Mouse (Mus musculus): ENCODE data around the gene Nos3. TPM values are rescaled to one million over a fixed set of nuclear protein-coding genes. Genes with fewer than 3 reads are reported as not detected.
A peak's percentile ranks its signal among the peaks of the same experiment; 100 is the strongest.

The Nos3 gene
- polyA plus RNA-seq, 1 experiment: 21.0 TPM

- 68% methylated on average over 9 of the region's 9 CpGs for WGBS
- no peak for TF ChIP-seq CTCF (IDR thresholded peaks at IDR 0.05; ENCODE audit: insufficient read depth, low read length)
- TF ChIP-seq POLR2A (IDR thresholded peaks at IDR 0.05; ENCODE audit: borderline replicate concordance, extremely low read depth, low read depth, low read length): no peak
- H3K4me1 ChIP-seq (ENCODE audit: control insufficient read depth, insufficient read depth, low read length): no peaks in the 10 kb centered on the region
- no peak for DNase-seq
- H3K4me3 ChIP-seq (replicated peaks; ENCODE audit: extremely low read depth, low read depth, low read length): no peak overlapping the region
These were observed 37.4 kb downstream of the Nos3 start for GRCm38 (mm10) chr5:24401969-24402368.

- no peaks in the 10 kb centered on the region for H3K4me1 ChIP-seq (ENCODE audit: control insufficient read depth, insufficient read depth, low read length)
- 73% methylated on average over 6 of the region's 6 CpGs for WGBS
- no peak overlapping the region for H3K4me3 ChIP-seq (replicated peaks; ENCODE audit: extremely low read depth, low read depth, low read length)
- TF ChIP-seq CTCF (IDR thresholded peaks at IDR 0.05; ENCODE audit: insufficient read depth, low read length) (no peak), POLR2A (IDR thresholded peaks at IDR 0.05; ENCODE audit: borderline replicate concordance, extremely low read depth, low read depth, low read length) (no peak)
- DNase-seq: no peak
These were observed 40.2 kb downstream of the Nos3 start for GRCm38 (mm10) chr5:24404594-24405360.

- DNase-seq: no peak
- 72% methylated on average over 3 of the region's 3 CpGs for WGBS
- H3K4me3 ChIP-seq (replicated peaks; ENCODE audit: extremely low read depth, low read depth, low read length): no peak overlapping the region
- no peaks in the 10 kb centered on the region for H3K4me1 ChIP-seq (ENCODE audit: control insufficient read depth, insufficient read depth, low read length)
- TF ChIP-seq POLR2A (IDR thresholded peaks at IDR 0.05; ENCODE audit: borderline replicate concordance, extremely low read depth, low read depth, low read length): no peak
- no peak for TF ChIP-seq CTCF (IDR thresholded peaks at IDR 0.05; ENCODE audit: insufficient read depth, low read length)
These were observed 40.8 kb downstream of the Nos3 start for GRCm38 (mm10) chr5:24405389-24405876.

- TF ChIP-seq POLR2A (IDR thresholded peaks at IDR 0.05; ENCODE audit: borderline replicate concordance, extremely low read depth, low read depth, low read length) (no peak), CTCF (IDR thresholded peaks at IDR 0.05; ENCODE audit: insufficient read depth, low read length) (no peak)
- Histone ChIP-seq H3K4me1 (ENCODE audit: control insufficient read depth, insufficient read depth, low read length) (no peaks in the 10 kb centered on the region), H3K4me3 (replicated peaks; ENCODE audit: extremely low read depth, low read depth, low read length) (no peak overlapping the region)
- WGBS: 74% methylated on average over 13 of the region's 13 CpGs
- no peak for DNase-seq
These were observed 44.0 kb downstream of the Nos3 start for GRCm38 (mm10) chr5:24408651-24409050.

GRCm38 (mm10) chr5:24409466-24409865 lies 44.9 kb downstream of the Nos3 start:
- TF ChIP-seq CTCF (IDR thresholded peaks at IDR 0.05; ENCODE audit: insufficient read depth, low read length) (no peak), POLR2A (IDR thresholded peaks at IDR 0.05; ENCODE audit: borderline replicate concordance, extremely low read depth, low read depth, low read length) (no peak)
- DNase-seq: no peak
- WGBS: 83% methylated on average over 2 of the region's 2 CpGs
- Histone ChIP-seq H3K4me3 (replicated peaks; ENCODE audit: extremely low read depth, low read depth, low read length) (no peak overlapping the region), H3K4me1 (ENCODE audit: control insufficient read depth, insufficient read depth, low read length) (no peaks in the 10 kb centered on the region)

- no peak overlapping the region for H3K4me3 ChIP-seq (replicated peaks; ENCODE audit: extremely low read depth, low read depth, low read length)
- no peak for TF ChIP-seq CTCF (IDR thresholded peaks at IDR 0.05; ENCODE audit: insufficient read depth, low read length)
- no peak for TF ChIP-seq POLR2A (IDR thresholded peaks at IDR 0.05; ENCODE audit: borderline replicate concordance, extremely low read depth, low read depth, low read length)
- WGBS: 88% methylated on average over 2 of the region's 2 CpGs
These were observed 47.5 kb downstream of the Nos3 start for GRCm38 (mm10) chr5:24412063-24412462.

GRCm38 (mm10) chr5:24413042-24413693 lies 48.6 kb downstream of the Nos3 start, which contains the start of gene Asic3:
Asic3 (plus strand) TSS chr5:24413392.
- WGBS: 46% methylated on average over 11 of the region's 11 CpGs
- no peak for TF ChIP-seq POLR2A (IDR thresholded peaks at IDR 0.05; ENCODE audit: borderline replicate concordance, extremely low read depth, low read depth, low read length)
- TF ChIP-seq CTCF (IDR thresholded peaks at IDR 0.05; ENCODE audit: insufficient read depth, low read length): no peak
- no peak for DNase-seq
- Histone ChIP-seq H3K4me1 (ENCODE audit: control insufficient read depth, insufficient read depth, low read length) (no peaks in the 10 kb centered on the region; the same call in 1 of the 2 replicates), H3K4me3 (replicated peaks; ENCODE audit: extremely low read depth, low read depth, low read length) (no peak within 1 kb of the TSS)

More at GRCm38 (mm10) chr5:24412063-24412462, 47.5 kb downstream of the Nos3 start:
- DNase-seq: no peak
- no peaks in the 10 kb centered on the region; the same call in 1 of the 2 replicates for H3K4me1 ChIP-seq (ENCODE audit: control insufficient read depth, insufficient read depth, low read length)

GRCm38 (mm10) chr5:24413938-24414337 lies 49.3 kb downstream of the Nos3 start:
- WGBS: 73% methylated on average over 13 of the region's 13 CpGs
- Histone ChIP-seq H3K4me1 (ENCODE audit: control insufficient read depth, insufficient read depth, low read length) (no peaks in the 10 kb centered on the region; the same call in 1 of the 2 replicates), H3K4me3 (replicated peaks; ENCODE audit: extremely low read depth, low read depth, low read length) (no peak overlapping the region)
- no peak for TF ChIP-seq CTCF (IDR thresholded peaks at IDR 0.05; ENCODE audit: insufficient read depth, low read length)
- no peak for TF ChIP-seq POLR2A (IDR thresholded peaks at IDR 0.05; ENCODE audit: borderline replicate concordance, extremely low read depth, low read depth, low read length)
- no peak for DNase-seq

- Histone ChIP-seq H3K4me1 (ENCODE audit: control insufficient read depth, insufficient read depth, low read length) (no peaks in the 10 kb centered on the region; the same call in 1 of the 2 replicates), H3K4me3 (replicated peaks; ENCODE audit: extremely low read depth, low read depth, low read length) (peak overlapping the region; percentile 4)
- peak; percentile 70 for DNase-seq
- peak; percentile 52; the same call in 1 of the 2 replicates for TF ChIP-seq CTCF (IDR thresholded peaks at IDR 0.05; ENCODE audit: insufficient read depth, low read length)
- 0 out of 2 replicates have a peak, but pooled peaks have one; percentile 22 for TF ChIP-seq POLR2A (IDR thresholded peaks at IDR 0.05; ENCODE audit: borderline replicate concordance, extremely low read depth, low read depth, low read length)
- 5% methylated on average over 21 of the region's 21 CpGs for WGBS
These were observed 51.7 kb downstream of the Nos3 start for GRCm38 (mm10) chr5:24416222-24416736.

Measured in lung, adult 2 months (tissue).